Mouse (Mus musculus): ENCODE results near the gene Eif2ak4. TPM values are rescaled to one million over a fixed set of nuclear protein-coding genes. Genes with fewer than 3 reads are reported as not detected.

Eif2ak4 gene
- polyA plus RNA-seq, 1 experiment from 2014 or later: 11.3 TPM

DNA sequence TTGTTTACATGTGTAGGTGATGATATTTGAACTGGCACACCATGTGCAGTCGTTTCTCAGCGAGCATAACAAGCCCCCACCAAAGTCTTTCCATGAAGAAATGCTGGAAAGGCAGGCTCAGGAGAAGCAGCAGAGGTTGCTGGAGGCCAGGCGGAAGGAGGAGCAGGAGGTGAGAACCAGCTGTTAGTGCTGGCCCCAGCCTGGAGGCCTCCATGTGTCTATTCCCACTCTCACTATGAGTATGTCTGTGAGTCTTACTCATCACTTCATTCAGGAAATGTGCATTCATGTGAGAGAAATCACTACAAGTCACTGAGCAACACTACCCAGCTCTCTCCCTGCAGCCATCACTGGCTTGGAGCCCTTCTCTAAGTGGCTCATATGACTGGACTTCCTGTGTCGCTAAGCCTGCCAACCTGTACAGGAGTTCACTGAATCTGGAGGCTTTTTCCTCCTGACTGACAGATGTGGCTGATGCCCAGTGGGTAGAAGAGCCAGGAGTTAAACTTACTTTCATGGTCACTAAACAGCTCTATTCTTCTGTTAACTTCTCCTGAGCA lies 20.0 kb downstream of the Eif2ak4 start:
- H3K27me3 ChIP-seq (replicated peaks): no peaks in the 10 kb centered on the region
- H3K4me3 ChIP-seq: no peak overlapping the region
- H3K4me1 ChIP-seq: no peaks in the 10 kb centered on the region
- H3K9me3 ChIP-seq: no peaks in the 10 kb centered on the region
- peaks cover 25% of the 10 kb centered on the region; the same call in 1 of the 2 replicates for H3K36me3 ChIP-seq
- H3K9ac ChIP-seq: no peak overlapping the region
- H3K4me2 ChIP-seq (replicated peaks): no peak overlapping the region
- no peak for ATAC-seq (ENCODE audit: low FRiP score, low read depth)
- 85% methylated on average over 4 of the region's 4 CpGs for WGBS
- H3K27ac ChIP-seq: no peak overlapping the region

- H3K27ac ChIP-seq: no peak overlapping the region
- no peak overlapping the region for H3K9ac ChIP-seq
- H3K36me3 ChIP-seq: peaks cover 45% of the 10 kb centered on the region
- no peak overlapping the region for H3K4me3 ChIP-seq
- H3K4me1 ChIP-seq: no peaks in the 10 kb centered on the region
- no peaks in the 10 kb centered on the region for H3K9me3 ChIP-seq
- H3K4me2 ChIP-seq (replicated peaks): no peak overlapping the region
- no peak for ATAC-seq (ENCODE audit: low FRiP score, low read depth)
- no peaks in the 10 kb centered on the region for H3K27me3 ChIP-seq (replicated peaks)
- WGBS: 93% methylated on average over 11 of the region's 11 CpGs
These were observed 24.4 kb downstream of the Eif2ak4 start for GRCm38 (mm10) chr2:118412821-118413220.

- 89% methylated on average over 6 of the region's 6 CpGs for WGBS
- Histone ChIP-seq H3K4me3 (no peak overlapping the region), H3K4me2 (replicated peaks) (no peak overlapping the region), H3K27me3 (replicated peaks) (no peaks in the 10 kb centered on the region), H3K9me3 (no peaks in the 10 kb centered on the region), H3K4me1 (no peaks in the 10 kb centered on the region), H3K9ac (no peak overlapping the region), H3K27ac (no peak overlapping the region), H3K36me3 (peaks cover 43% of the 10 kb centered on the region)
- no peak for ATAC-seq (ENCODE audit: low FRiP score, low read depth)
These were observed 27.4 kb downstream of the Eif2ak4 start for GRCm38 (mm10) chr2:118415601-118416355.

- Histone ChIP-seq H3K9ac (no peak overlapping the region), H3K4me2 (replicated peaks) (no peak overlapping the region), H3K36me3 (peaks cover 40% of the 10 kb centered on the region), H3K4me1 (no peaks in the 10 kb centered on the region), H3K4me3 (no peak overlapping the region), H3K9me3 (no peaks in the 10 kb centered on the region), H3K27ac (no peak overlapping the region), H3K27me3 (replicated peaks) (no peaks in the 10 kb centered on the region)
- no peak for ATAC-seq (ENCODE audit: low FRiP score, low read depth)
- WGBS: 94% methylated on average over 4 of the region's 4 CpGs
These were observed 29.7 kb downstream of the Eif2ak4 start for GRCm38 (mm10) chr2:118418076-118418475.

DNA sequence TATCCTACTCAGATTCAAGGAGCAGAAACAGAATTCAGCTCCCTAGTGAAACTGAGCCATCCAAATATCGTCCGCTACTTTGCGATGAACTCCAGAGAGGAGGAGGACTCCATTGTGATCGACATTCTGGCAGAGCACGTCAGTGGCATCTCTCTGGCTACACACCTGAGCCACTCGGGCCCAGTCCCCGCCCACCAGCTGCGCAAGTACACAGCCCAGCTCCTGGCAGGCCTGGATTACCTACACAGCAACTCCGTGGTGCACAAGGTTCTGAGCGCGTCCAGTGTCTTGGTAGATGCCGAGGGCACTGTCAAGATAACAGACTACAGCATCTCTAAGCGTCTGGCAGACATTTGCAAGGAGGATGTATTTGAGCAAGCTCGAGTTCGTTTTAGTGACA lies 33.5 kb downstream of the Eif2ak4 start:
- H3K4me3 ChIP-seq: no peak overlapping the region
- WGBS: 93% methylated on average over 15 of the region's 15 CpGs
- no peak overlapping the region for H3K4me2 ChIP-seq (replicated peaks)
- H3K27ac ChIP-seq: no peak overlapping the region
- ATAC-seq (ENCODE audit: low FRiP score, low read depth): no peak
- H3K36me3 ChIP-seq: peaks cover 28% of the 10 kb centered on the region
- no peak overlapping the region for H3K9ac ChIP-seq
- H3K4me1 ChIP-seq: no peaks in the 10 kb centered on the region
- no peaks in the 10 kb centered on the region for H3K9me3 ChIP-seq
- H3K27me3 ChIP-seq (replicated peaks): no peaks in the 10 kb centered on the region

GRCm38 (mm10) chr2:118422385-118422784 lies 34.0 kb downstream of the Eif2ak4 start:
- ATAC-seq (ENCODE audit: low FRiP score, low read depth): no peak
- 84% methylated on average over 8 of the region's 8 CpGs for WGBS

GRCm38 (mm10) chr2:118428296-118428695 lies 39.9 kb downstream of the Eif2ak4 start:
- H3K27ac ChIP-seq: no peak overlapping the region
- peaks cover 30% of the 10 kb centered on the region for H3K36me3 ChIP-seq
- H3K4me1 ChIP-seq: no peaks in the 10 kb centered on the region
- no peak for ATAC-seq (ENCODE audit: low FRiP score, low read depth)
- H3K9me3 ChIP-seq: no peaks in the 10 kb centered on the region
- H3K9ac ChIP-seq: no peak overlapping the region
- no peak overlapping the region for H3K4me3 ChIP-seq
- 86% methylated on average over 6 of the region's 6 CpGs for WGBS
- H3K4me2 ChIP-seq (replicated peaks): no peak overlapping the region
- no peaks in the 10 kb centered on the region for H3K27me3 ChIP-seq (replicated peaks)

More at GRCm38 (mm10) chr2:118422385-118422784, 34.0 kb downstream of the Eif2ak4 start:
- Histone ChIP-seq H3K4me2 (replicated peaks) (no peak overlapping the region), H3K27ac (no peak overlapping the region), H3K9ac (no peak overlapping the region), H3K9me3 (no peaks in the 10 kb centered on the region), H3K4me3 (no peak overlapping the region), H3K4me1 (no peaks in the 10 kb centered on the region), H3K27me3 (replicated peaks) (no peaks in the 10 kb centered on the region), H3K36me3 (peaks cover 28% of the 10 kb centered on the region)

DNA sequence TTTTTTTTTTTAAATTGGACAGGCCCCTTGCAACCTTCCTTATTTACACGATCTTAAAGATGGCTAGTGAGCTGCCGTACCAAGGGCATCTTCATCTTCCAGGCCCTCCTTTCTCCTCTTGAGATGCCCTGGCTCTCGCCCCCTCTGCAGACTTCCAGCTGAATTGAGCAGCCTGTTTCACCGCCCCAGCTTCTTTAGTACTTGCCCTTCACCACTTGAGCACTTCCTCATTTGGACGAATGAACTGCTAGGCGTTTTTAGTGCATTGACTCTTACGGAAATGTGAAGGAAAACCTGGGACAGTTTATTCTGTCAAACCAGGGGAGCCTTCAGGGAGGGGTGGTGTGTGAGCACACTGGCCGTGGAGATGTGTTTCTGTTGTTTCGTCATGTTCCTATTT lies 40.9 kb downstream of the Eif2ak4 start:
- ATAC-seq (ENCODE audit: low FRiP score, low read depth): no peak

GRCm38 (mm10) chr2:118430630-118431029 lies 42.2 kb downstream of the Eif2ak4 start:
- no peak overlapping the region for H3K9ac ChIP-seq
- no peak overlapping the region for H3K27ac ChIP-seq
- no peaks in the 10 kb centered on the region for H3K4me1 ChIP-seq
- no peaks in the 10 kb centered on the region for H3K27me3 ChIP-seq (replicated peaks)
- H3K36me3 ChIP-seq: peaks cover 44% of the 10 kb centered on the region
- WGBS: 82% methylated on average over 16 of the region's 16 CpGs
- ATAC-seq (ENCODE audit: low FRiP score, low read depth): no peak
- H3K4me3 ChIP-seq: no peak overlapping the region
- H3K4me2 ChIP-seq (replicated peaks): no peak overlapping the region
- no peaks in the 10 kb centered on the region for H3K9me3 ChIP-seq

More for the DNA sequence above, 40.9 kb downstream of the Eif2ak4 start:
- Histone ChIP-seq H3K9me3 (no peaks in the 10 kb centered on the region), H3K4me1 (no peaks in the 10 kb centered on the region), H3K4me2 (replicated peaks) (no peak overlapping the region), H3K27me3 (replicated peaks) (no peaks in the 10 kb centered on the region), H3K4me3 (no peak overlapping the region), H3K36me3 (peaks cover 40% of the 10 kb centered on the region), H3K9ac (no peak overlapping the region), H3K27ac (no peak overlapping the region)
- 86% methylated on average over 9 of the region's 9 CpGs for WGBS

DNA sequence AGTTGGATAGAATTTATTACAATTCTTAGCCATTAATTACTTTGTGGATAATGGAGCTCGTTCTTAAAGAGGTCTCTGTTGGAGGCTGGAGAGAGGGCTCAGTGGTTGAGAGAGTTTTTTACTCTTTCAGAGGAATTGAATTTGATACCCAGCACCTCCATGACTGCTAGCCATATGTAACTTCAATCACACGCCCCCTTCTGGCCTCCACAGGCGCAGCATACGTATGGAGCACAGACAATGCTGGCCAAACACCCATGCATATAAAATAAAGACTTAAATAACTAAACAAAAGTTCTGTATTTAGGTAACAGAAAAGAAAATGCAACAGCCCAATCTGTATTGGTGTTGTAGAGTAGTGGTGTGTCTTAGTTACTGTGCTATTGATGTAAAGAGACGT lies 43.2 kb downstream of the Eif2ak4 start:
- H3K4me3 ChIP-seq: no peak overlapping the region
- ATAC-seq (ENCODE audit: low FRiP score, low read depth): no peak
- H3K9me3 ChIP-seq: no peaks in the 10 kb centered on the region
- no peak overlapping the region for H3K27ac ChIP-seq
- H3K4me2 ChIP-seq (replicated peaks): no peak overlapping the region
- H3K27me3 ChIP-seq (replicated peaks): no peaks in the 10 kb centered on the region
- WGBS: 67% methylated on average over 5 of the region's 5 CpGs
- H3K9ac ChIP-seq: no peak overlapping the region
- no peaks in the 10 kb centered on the region for H3K4me1 ChIP-seq
- H3K36me3 ChIP-seq: peaks cover 51% of the 10 kb centered on the region

DNA sequence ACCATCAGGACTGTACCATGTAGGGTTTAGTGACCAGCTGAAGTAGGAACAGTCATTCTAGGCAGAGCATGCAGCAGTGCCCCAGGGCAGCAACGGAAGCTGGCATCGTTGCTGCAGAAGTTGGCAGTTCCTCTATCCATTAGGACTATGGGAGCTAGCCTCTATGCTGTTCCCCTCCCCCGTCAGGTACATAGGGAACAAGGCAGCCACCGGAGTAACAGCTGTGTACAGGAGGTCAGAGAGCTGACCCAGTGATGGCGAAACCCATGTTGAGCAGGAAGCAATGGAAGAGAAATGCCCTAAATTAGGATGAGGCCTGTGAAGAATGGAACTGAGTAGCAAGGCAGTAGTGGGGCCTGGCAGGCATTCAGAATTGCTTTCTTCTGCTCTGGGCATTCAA lies 53.8 kb downstream of the Eif2ak4 start:
- Histone ChIP-seq H3K27me3 (replicated peaks) (no peaks in the 10 kb centered on the region), H3K27ac (no peak overlapping the region), H3K4me1 (no peaks in the 10 kb centered on the region), H3K4me3 (no peak overlapping the region), H3K9me3 (no peaks in the 10 kb centered on the region), H3K4me2 (replicated peaks) (no peak overlapping the region), H3K9ac (no peak overlapping the region), H3K36me3 (peaks cover 6% of the 10 kb centered on the region)
- 82% methylated on average over 5 of the region's 5 CpGs for WGBS
- ATAC-seq (ENCODE audit: low FRiP score, low read depth): no peak

GRCm38 (mm10) chr2:118442723-118443122 lies 54.3 kb downstream of the Eif2ak4 start:
- Histone ChIP-seq H3K4me2 (replicated peaks) (no peak overlapping the region), H3K9me3 (no peaks in the 10 kb centered on the region), H3K4me3 (no peak overlapping the region), H3K4me1 (no peaks in the 10 kb centered on the region), H3K27me3 (replicated peaks) (no peaks in the 10 kb centered on the region), H3K27ac (no peak overlapping the region), H3K9ac (no peak overlapping the region), H3K36me3 (peaks cover 6% of the 10 kb centered on the region)
- 90% methylated on average over 4 of the region's 4 CpGs for WGBS
- ATAC-seq (ENCODE audit: low FRiP score, low read depth): no peak
